Mouse (Mus musculus) forebrain, embryonic 11.5 days (tissue): Measurements from ENCODE around the gene Syt12. TPM values are rescaled to one million over a fixed set of nuclear protein-coding genes. Genes with fewer than 3 reads are reported as not detected.

Experiments
- ATAC-seq: fragments of 200-750 bp; cut with Nextera tagmentation; replicated peaks from 2 replicates; pipeline ENCODE4 v1.8.0; 2017; ENCODE audit warnings: moderate TSS enrichment; ENCODE audit not compliant: low FRiP score
- DNase-seq: peaks from one replicate; pipeline ENCODE4 v3.0.0-alpha.2; 2017; ENCODE audit warnings: low spot score
- H3K27ac ChIP-seq: fragments of 300-500 bp; sonication (generic); 2 replicates; pipeline ENCODE4 v1.5.1; 2014; ENCODE audit warnings: low read depth, low read length
- H3K27me3 ChIP-seq: fragments of 300-500 bp; sonication (generic); 2 replicates; pipeline ENCODE4 v1.6.1; 2014; ENCODE audit warnings: mild to moderate bottlenecking, low read length, mixed read lengths; ENCODE audit not compliant: control insufficient read depth, insufficient read depth
- H3K36me3 ChIP-seq: fragments of 300-500 bp; sonication (generic); 2 replicates; pipeline ENCODE4 v1.6.1; 2014; ENCODE audit warnings: mild to moderate bottlenecking, low read length, moderate library complexity, mixed read lengths; ENCODE audit not compliant: control insufficient read depth, insufficient read depth
- H3K4me1 ChIP-seq: fragments of 300-500 bp; sonication (generic); replicated peaks from 2 replicates; pipeline ENCODE4 v1.6.1; 2014; ENCODE audit warnings: low read length, mixed read lengths; ENCODE audit not compliant: control insufficient read depth, insufficient read depth
- H3K4me2 ChIP-seq: fragments of 300-500 bp; sonication (generic); 2 replicates; pipeline ENCODE4 v1.6.1; 2014; ENCODE audit warnings: low read depth, mild to moderate bottlenecking, low read length, moderate library complexity, mixed read lengths; ENCODE audit not compliant: severe bottlenecking
- H3K4me3 ChIP-seq: fragments of 300-500 bp; sonication (generic); 2 replicates; pipeline ENCODE4 v1.5.1; 2014; ENCODE audit warnings: low read depth, low read length
- H3K9ac ChIP-seq: fragments of 300-500 bp; sonication (generic); 2 replicates; pipeline ENCODE4 v1.6.1; 2014; ENCODE audit warnings: low read length
- H3K9me3 ChIP-seq: fragments of 300-500 bp; sonication (generic); 2 replicates; pipeline ENCODE4 v1.6.1; 2016; ENCODE audit warnings: low read length, mixed read lengths; ENCODE audit not compliant: control insufficient read depth
- WGBS: fragments of 180-500 bp; shearing (Covaris S2); extraction: QIAGEN DNeasy Blood & Tissue Kit; methylation state at CpG from one replicate; pipeline ENCODE4 v1.1.7; 2014; 5-methylcytosine and 5-hydroxymethylcytosine counted together
- polyA plus RNA-seq: library from polyadenylated mRNA; unstranded; fragments of >200 nt; fragmentation: Nextera tagmentation; extraction: Ambion mirVana; gene quantifications from 2 replicates; pipeline ENCODE4 v1.2.1, GENCODE M21; 2014

Gene Syt12
- 1.1 and 1.7 TPM in 2 replicates for polyA plus RNA-seq

DNA sequence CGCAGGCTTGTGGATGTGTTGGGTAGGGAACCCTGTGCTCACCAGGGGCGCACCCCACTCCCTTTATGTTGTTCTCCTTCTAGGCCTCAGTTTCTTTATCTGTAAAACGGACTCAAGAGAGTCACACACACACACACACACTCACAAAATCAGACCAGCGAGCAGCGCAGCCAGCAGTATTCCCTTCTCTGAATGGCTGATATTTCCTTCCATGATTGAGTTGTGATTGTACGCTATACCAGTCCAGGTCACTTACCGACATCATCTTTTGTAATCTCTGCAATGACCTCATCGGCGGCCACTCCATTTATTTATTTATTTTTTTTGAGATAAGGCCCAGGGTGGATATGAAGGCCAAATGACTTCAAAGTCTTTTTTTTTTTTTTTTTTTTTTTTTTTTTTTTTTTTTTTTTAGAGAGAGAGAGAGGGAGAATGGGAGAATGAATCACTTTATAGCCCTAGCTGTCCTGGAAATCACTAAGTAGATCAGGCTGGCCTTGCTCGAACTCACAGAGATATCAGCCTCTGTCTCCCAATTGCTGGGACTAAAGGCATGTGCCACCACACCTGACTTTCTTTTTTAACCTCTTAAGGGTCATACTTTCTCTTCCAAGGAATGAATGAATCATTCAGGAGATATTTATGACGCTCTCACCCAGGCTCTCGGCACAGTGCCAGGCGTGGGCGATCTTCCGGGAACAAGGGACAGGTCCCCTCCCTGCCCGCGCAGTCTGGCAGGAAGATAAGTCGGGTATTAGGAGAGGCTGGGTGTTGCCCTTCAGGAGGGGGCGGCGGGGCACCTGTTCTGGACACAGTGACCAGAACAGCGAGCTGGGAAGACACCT lies at the start of gene Syt12:
Gene Syt12, minus strand, starts transcription at position 103 of the 845 bp plus-strand sequence.
- Histone ChIP-seq H3K27ac (no peak within 1 kb of the TSS), H3K9me3 (no peaks in the 10 kb centered on the region), H3K9ac (peak within 1 kb of the TSS; percentile 41), H3K4me1 (peaks cover 5% of the 10 kb centered on the region; the same call in 1 of the 2 replicates), H3K4me3 (peak within 1 kb of the TSS; percentile 36), H3K4me2 (peak within 1 kb of the TSS; percentile 75), H3K36me3 (no peaks in the 10 kb centered on the region), H3K27me3 (peaks cover 30% of the 10 kb centered on the region)
- DNase-seq = no peak
- no peak for ATAC-seq
- WGBS = 30% methylated on average over 21 of the region's 21 CpGs

DNA sequence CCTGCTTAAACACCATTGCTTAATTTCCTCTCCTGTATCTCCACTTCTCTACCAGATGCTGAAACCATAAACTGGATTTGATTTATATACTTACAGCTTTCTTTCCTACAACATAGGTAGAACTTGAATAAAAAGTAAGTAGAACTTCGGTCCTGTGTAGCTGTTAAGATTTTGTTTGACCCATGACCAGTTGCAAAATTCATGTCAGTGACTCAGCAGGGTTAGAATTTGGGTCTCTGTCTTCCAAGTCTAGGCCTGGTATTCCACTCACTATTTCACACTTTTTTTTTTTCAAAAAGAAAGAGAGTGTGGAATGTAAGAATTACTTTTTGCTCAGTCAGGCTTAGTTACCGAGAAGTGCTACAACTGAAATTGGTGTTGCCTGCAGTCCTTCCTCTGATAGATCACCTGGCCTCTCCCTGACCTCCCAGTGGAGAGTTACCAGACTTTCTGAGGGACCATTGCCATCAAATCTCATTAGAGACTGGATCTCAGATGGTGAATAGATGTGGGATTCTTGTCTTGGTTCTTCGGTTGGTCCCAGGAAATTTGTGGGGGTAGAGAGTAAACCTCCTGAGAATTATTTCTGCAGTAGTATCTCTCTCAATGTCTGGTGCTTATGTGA lies 44.3 kb upstream of the Syt12 start:
- ATAC-seq = no peak
- Histone ChIP-seq H3K4me1 (no peaks in the 10 kb centered on the region), H3K9me3 (no peaks in the 10 kb centered on the region), H3K27me3 (no peaks in the 10 kb centered on the region), H3K36me3 (no peaks in the 10 kb centered on the region), H3K4me3 (no peak overlapping the region), H3K9ac (no peak overlapping the region), H3K27ac (no peak overlapping the region), H3K4me2 (no peak overlapping the region)
- DNase-seq = no peak
- 89% methylated on average over 3 of the region's 3 CpGs for WGBS

DNA sequence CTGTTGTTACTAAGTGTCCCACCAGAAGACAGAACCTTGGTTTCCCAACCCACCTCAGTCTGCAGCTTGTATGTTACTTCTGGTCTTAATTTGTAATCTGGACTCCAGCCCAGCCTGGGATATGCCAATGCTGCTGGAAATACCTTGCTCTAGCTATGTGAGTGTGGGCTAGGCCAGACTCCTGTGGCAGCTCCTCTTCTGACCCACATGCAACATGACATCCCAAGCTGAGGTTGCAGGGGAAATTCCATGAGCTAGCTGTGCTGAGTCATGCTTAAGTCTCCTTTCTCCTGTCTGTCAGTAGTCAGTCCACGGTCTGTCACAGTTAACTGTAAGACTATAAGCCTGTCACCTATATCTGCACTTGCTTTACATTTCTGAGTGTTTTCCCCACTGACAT lies 40.2 kb upstream of the Syt12 start:
- no peak for DNase-seq
- H3K4me1 ChIP-seq = no peaks in the 10 kb centered on the region
- no peaks in the 10 kb centered on the region for H3K36me3 ChIP-seq
- no peak for ATAC-seq
- H3K9me3 ChIP-seq = no peaks in the 10 kb centered on the region
- 86% methylated on average over 1 of the region's 1 CpGs for WGBS
- H3K4me2 ChIP-seq = no peak overlapping the region
- H3K4me3 ChIP-seq = no peak overlapping the region
- H3K27me3 ChIP-seq = no peaks in the 10 kb centered on the region
- H3K27ac ChIP-seq = no peak overlapping the region
- no peak overlapping the region for H3K9ac ChIP-seq

DNA sequence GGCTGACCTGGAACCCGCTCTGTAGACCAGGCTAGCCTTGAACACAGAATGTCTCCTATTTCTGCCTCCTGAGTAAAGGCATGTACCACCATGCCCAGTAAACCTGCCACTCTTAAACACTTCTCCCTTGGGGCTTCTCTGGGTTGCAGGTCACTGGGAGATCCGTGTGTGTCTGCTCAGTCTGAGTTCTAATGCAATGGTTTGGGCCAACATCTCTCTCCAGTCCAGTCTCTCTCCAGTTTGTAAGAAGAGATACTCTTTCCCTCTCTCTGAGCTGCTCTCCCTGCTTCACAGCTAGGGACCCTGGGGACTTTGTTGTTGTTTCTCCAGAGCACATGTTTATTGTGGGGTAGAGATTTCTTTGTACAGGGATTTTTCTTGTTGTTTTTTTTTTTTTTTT lies 39.0 kb upstream of the Syt12 start:
- ATAC-seq (no peak), DNase-seq (no peak)
- WGBS = 70% methylated on average over 2 of the region's 2 CpGs
- Histone ChIP-seq H3K27me3 (no peaks in the 10 kb centered on the region), H3K4me1 (no peaks in the 10 kb centered on the region), H3K4me3 (no peak overlapping the region), H3K9ac (no peak overlapping the region), H3K4me2 (no peak overlapping the region), H3K27ac (no peak overlapping the region), H3K36me3 (no peaks in the 10 kb centered on the region), H3K9me3 (no peaks in the 10 kb centered on the region)

DNA sequence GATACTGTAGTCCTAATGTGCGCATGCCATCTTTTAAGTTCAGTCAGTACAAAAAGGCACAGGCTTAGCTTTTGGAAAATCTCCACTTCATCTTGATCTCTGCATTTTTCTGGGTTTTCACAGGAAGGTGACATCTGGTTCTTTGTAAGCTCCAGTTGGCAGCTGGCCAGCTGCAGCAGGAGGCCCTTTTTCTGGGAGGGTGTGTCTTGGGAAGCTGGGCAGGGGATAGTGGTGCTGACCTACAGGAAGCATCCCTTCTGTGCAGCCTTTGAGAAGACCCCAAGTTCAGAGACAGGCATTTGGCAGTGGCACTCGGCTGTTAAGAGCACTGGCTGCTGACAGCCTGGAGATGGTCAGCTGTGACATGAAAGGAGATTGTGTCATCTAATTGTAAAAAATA lies 38.5 kb upstream of the Syt12 start:
- Histone ChIP-seq H3K27ac (no peak overlapping the region), H3K4me3 (no peak overlapping the region), H3K9ac (no peak overlapping the region)

DNA sequence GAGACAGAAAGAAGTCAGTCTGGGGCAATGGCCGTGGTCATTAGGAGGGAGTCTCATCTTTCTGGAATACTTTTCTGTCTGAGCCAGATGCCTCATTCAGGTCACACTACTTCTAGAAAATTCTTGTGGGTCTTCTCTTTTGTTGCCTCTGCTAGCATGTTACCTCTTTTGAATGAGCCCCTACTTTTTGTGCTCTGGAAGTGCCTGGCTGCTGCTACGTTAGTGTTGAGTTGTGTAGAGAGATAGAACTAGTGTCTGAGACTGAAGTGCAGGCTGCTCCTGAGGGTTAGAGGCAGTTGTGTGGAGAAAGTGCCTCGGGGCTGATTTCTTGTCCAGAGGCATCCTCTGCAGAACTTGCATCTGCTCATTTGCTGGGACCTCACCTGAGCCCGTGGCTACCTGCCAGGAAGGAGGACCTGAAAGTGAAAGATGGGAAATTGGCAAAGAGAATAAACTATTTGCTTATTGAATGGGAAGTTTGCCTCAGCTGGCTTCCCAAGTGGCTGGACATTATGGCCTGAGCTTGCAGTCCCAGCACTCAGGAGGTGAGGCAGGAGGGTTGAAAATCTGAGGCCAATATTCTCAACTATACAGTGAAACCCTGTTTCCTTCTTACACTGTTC lies 36.1 kb upstream of the Syt12 start:
- no peaks in the 10 kb centered on the region for H3K27me3 ChIP-seq
- 0 out of 2 replicates have a peak, but pooled peaks cover 4% of the 10 kb centered on the region for H3K4me1 ChIP-seq
- no peaks in the 10 kb centered on the region for H3K36me3 ChIP-seq
- no peak overlapping the region for H3K4me3 ChIP-seq
- 69% methylated on average over 4 of the region's 4 CpGs for WGBS
- no peak overlapping the region for H3K27ac ChIP-seq
- no peak for DNase-seq
- H3K9ac ChIP-seq = no peak overlapping the region
- H3K4me2 ChIP-seq = no peak overlapping the region
- ATAC-seq = no peak
- H3K9me3 ChIP-seq = no peaks in the 10 kb centered on the region

More for the DNA sequence above, 38.5 kb upstream of the Syt12 start:
- no peaks in the 10 kb centered on the region for H3K27me3 ChIP-seq
- H3K4me2 ChIP-seq = no peak overlapping the region
- H3K36me3 ChIP-seq = no peaks in the 10 kb centered on the region
- WGBS = 75% methylated on average over 2 of the region's 2 CpGs
- 0 out of 2 replicates have a peak, but pooled peaks cover 3% of the 10 kb centered on the region for H3K4me1 ChIP-seq
- no peaks in the 10 kb centered on the region for H3K9me3 ChIP-seq
- DNase-seq = no peak
- no peak for ATAC-seq

DNA sequence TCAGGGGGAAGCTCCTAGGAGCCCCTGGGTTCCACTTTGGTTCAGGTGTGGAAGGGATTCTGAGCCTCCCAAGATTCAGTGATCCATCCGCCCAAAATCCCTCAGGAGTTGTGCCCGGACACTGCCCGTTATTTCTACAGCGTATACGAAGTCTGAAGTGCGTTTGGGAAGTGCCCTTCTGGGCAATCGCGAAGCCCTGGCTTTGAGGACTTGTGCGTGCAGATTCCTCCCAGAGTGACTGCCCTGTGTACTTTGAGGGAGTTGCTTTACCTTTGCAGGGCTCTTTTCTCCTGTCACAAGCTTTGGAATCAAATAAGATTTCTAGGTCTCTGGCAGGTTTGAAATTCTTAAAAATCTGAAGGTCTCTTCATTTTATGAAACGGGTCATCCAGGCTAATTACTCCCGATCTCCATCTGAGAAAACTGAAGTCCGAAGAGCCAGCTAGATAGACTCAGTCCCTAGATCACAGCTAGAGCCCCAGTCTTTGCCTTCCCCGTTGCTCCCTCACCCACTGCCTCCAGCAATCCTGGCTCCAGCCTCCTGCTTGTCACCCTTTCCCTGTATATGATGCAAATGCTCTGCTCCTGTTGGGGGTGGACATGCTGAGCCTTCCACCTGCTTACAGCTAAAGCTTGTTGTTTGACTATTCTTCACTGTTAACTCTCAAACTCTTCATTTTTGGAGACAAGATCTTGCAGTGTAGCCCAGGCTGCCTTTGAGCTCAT lies 34.0 kb upstream of the Syt12 start:
- H3K4me3 ChIP-seq = peak overlapping the region; percentile 67
- H3K27me3 ChIP-seq = no peaks in the 10 kb centered on the region
- ATAC-seq (no peak), DNase-seq (no peak)
- peak overlapping the region; percentile 73 for H3K4me2 ChIP-seq
- H3K4me1 ChIP-seq = 0 out of 2 replicates have a peak, but pooled peaks cover 4% of the 10 kb centered on the region
- no peak overlapping the region for H3K27ac ChIP-seq
- no peaks in the 10 kb centered on the region for H3K36me3 ChIP-seq
- H3K9ac ChIP-seq = peak overlapping the region; percentile 52; the same call in 1 of the 2 replicates
- no peaks in the 10 kb centered on the region for H3K9me3 ChIP-seq
- 8% methylated on average over 13 of the region's 13 CpGs for WGBS
